Mouse (Mus musculus) testis, adult 2 months (tissue): Measurements from ENCODE around the gene Ptpre.

Experiments
- CTCF ChIP-seq: fragments of 200-500 bp; IDR thresholded peaks from 2 replicates; pipeline ENCODE4 v1.5.1; 2012; ENCODE audit warnings: low read depth, mild to moderate bottlenecking, inconsistent platforms, low read length, moderate library complexity; ENCODE audit not compliant: control insufficient read depth, insufficient read depth, insufficient replicate concordance
- POLR2A ChIP-seq: fragments of 200-500 bp; IDR thresholded peaks from 2 replicates; pipeline ENCODE4 v1.6.1; 2012; ENCODE audit warnings: low read depth, mild to moderate bottlenecking, inconsistent platforms, low read length, moderate library complexity; ENCODE audit not compliant: control insufficient read depth

GRCm38 (mm10) chr7:135490500-135490886 lies 46.8 kb upstream of the Ptpre start:
- TF ChIP-seq POLR2A (no peak), CTCF (no peak)
